Mouse (Mus musculus) megakaryocyte, embryonic 14.5 days (primary cell): ENCODE results near the gene Foxn3. TPM values are rescaled to one million over a fixed set of nuclear protein-coding genes. Genes with fewer than 3 reads are reported as not detected.

ENCODE experiments used
- H3K27me3 ChIP-seq: replicated peaks from 2 replicates; pipeline ENCODE3; 2012; ENCODE audit warnings: inconsistent platforms
- H3K36me3 ChIP-seq: replicated peaks from 2 replicates; pipeline ENCODE3; 2012; ENCODE audit warnings: low read length, inconsistent platforms, mixed read lengths
- H3K4me1 ChIP-seq: 2 replicates; pipeline ENCODE4 v1.6.1; 2012; ENCODE audit warnings: inconsistent platforms
- H3K4me3 ChIP-seq: replicated peaks from 2 replicates; pipeline ENCODE3; 2012; ENCODE audit warnings: moderate library complexity, mild to moderate bottlenecking, inconsistent platforms
- H3K9me3 ChIP-seq: 2 replicates; pipeline ENCODE4 v1.6.1; 2012; ENCODE audit warnings: inconsistent platforms
- FLI1 ChIP-seq: IDR thresholded peaks from 2 replicates; pipeline ENCODE4 v1.6.1; 2012; ENCODE audit warnings: low read length, inconsistent platforms, mixed read lengths
- GATA1 ChIP-seq: IDR thresholded peaks from 3 replicates; pipeline ENCODE4 v1.6.1; 2012; ENCODE audit warnings: mixed read lengths, low read length, inconsistent platforms, borderline replicate concordance
- polyA plus RNA-seq: library from polyadenylated mRNA; stranded (reverse); fragments of >175 nt; gene quantifications from 2 replicates; pipeline ENCODE4 v1.2.3, GENCODE M21; 2012; ENCODE audit warnings: low replicate concordance; ENCODE audit not compliant: insufficient read depth

Foxn3 gene
- polyA plus RNA-seq, 1 experiment = 20.5 TPM

DNA sequence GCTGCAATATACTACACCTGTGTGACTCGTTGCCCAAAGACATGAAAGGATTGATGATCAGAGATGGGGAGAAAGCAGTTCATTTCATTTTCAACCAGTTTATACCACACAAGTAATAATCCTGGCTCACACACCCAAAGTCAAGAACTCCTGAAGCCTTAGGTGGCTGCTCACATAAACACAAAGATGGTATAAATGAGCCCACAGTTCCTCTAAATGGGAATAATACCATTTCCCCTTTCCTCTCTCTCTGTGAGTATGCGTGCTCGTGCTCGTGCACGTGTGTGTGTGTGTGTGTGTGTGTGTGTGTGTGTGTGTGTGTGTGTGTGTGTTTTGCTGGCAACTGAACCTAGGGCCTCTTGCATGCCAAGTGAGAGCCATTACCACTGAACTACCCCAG, 51.7 kb downstream of the Foxn3 start:
- Histone ChIP-seq H3K27me3 (no peaks in the 10 kb centered on the region), H3K4me3 (no peak overlapping the region), H3K9me3 (peaks cover 10% of the 10 kb centered on the region), H3K4me1 (peaks cover 27% of the 10 kb centered on the region), H3K36me3 (peaks cover 15% of the 10 kb centered on the region)
- TF ChIP-seq GATA1 = no peak
- TF ChIP-seq FLI1 = no peak

DNA sequence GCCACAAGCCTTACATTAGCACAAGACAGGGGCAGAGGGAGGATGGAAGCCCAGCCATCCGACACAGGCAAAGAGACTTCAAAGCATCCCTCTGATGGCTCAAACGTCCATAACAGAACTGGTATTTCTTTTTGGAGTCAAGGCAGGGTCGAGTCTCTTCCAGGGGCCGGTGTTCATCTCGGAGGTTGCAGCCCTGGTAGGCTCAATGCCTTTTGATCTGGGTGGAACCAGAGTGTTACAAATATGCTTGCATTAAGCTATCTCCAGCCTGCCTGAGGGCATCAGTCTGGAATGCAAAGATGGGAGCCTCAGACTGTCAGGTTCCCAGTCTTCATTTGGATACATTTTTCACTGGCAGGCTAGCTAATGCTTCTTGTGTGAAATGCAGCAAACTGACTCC, 52.6 kb downstream of the Foxn3 start:
- H3K36me3 ChIP-seq = peaks cover 15% of the 10 kb centered on the region
- peaks cover 19% of the 10 kb centered on the region for H3K9me3 ChIP-seq
- H3K4me3 ChIP-seq = no peak overlapping the region
- peaks cover 18% of the 10 kb centered on the region for H3K4me1 ChIP-seq
- H3K27me3 ChIP-seq = no peaks in the 10 kb centered on the region
- no peak for TF ChIP-seq GATA1
- no peak for TF ChIP-seq FLI1

DNA sequence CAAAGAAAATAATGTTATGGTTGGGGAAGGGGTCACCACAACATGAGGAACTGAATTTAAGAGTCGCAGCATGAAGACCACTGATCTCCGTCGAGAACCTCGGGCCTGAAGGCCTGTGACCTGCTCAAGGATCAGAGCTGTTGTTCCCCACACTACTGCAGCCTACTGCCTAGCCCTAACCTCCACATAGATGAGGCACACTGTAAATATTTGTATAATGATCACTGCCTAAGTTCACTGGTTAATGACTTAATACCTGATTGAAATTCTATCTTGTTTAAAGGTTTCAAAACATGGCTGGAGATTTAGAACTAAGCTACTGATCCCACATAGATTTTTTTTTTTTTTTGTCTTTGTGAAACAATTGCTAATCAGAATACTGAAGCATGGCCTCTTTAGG, 61.2 kb downstream of the Foxn3 start:
- H3K27me3 ChIP-seq = no peaks in the 10 kb centered on the region
- H3K36me3 ChIP-seq = peaks cover 5% of the 10 kb centered on the region
- TF ChIP-seq GATA1 (no peak), FLI1 (no peak)
- H3K9me3 ChIP-seq = peaks cover 18% of the 10 kb centered on the region
- peaks cover 2% of the 10 kb centered on the region for H3K4me1 ChIP-seq
- H3K4me3 ChIP-seq = no peak overlapping the region

DNA sequence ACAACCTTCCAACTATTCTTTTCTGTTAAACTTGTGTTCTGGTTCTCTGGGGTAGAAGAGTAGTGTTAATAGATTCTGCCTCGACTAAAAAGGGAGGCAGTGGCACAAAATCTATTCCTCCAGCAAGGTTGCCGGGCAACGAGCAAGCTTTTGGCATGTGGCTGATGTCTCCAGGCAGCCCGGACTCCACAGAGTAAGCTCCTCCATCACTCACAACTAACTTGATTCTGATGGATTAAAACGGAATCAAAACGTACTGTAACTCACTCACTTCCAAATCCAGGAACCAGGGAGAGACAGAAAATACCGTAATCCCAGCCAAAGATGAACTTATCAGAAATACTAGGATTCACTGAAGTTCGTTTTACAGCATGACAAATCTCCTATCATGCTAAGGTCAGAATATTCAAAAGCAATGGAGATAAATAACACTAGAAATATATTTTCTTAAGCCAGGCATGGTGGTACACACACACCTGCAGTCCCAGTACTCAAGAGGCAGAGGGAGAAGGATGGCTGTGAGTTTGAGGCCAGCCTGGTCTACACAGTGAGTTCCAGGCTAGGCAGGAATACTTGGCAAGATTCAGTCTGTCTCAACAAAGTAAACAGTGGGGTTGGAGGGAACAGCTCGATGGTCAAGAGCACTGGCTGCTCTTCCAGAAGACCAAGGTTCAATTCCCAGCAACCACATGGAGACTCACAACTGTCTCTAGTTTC, 64.2 kb downstream of the Foxn3 start:
- Histone ChIP-seq H3K4me3 (no peak overlapping the region), H3K27me3 (no peaks in the 10 kb centered on the region), H3K4me1 (peaks cover 6% of the 10 kb centered on the region), H3K9me3 (peaks cover 1% of the 10 kb centered on the region; the same call in 1 of the 2 replicates), H3K36me3 (peaks cover 10% of the 10 kb centered on the region)
- TF ChIP-seq FLI1 = no peak
- TF ChIP-seq GATA1 = no peak

DNA sequence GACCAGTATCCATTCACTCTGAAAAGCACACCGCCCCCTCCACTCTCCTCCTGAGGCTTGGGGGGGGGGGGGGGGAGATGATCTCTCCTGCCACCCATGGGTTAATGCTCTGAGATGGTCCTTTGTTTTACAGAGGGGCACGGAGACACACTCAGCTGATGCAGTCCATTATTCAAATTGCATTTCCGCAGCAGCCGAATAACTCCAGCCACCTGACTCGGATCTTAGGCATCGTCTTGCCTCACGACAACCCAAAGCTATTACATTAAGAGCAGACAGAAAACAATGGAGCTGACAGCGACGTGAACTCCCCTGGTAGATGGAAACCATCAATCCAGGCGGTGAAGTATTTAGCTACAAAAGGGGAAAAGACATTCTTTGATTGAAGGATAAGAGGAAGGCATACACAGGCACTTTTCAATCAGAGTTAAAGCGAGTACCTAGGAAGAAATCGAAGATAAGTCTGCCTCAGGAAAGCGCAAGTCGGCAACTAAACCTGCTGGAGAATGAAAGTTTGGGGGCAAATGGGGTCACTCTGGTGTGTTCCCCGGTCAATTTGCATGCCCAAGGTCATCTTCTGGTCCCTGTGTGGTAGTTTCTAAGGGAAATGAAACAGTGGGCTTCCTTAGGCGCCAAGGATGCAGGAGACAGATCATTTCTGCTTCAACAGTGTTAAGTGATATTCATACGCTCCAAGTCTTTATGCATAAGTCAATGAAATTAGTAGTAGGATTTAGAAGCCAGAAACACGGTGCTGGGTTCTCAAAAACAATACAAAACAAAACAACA, 65.0 kb downstream of the Foxn3 start:
- TF ChIP-seq GATA1 (no peak), FLI1 (no peak)
- no peak overlapping the region for H3K4me3 ChIP-seq
- peaks cover 14% of the 10 kb centered on the region for H3K36me3 ChIP-seq
- H3K27me3 ChIP-seq = no peaks in the 10 kb centered on the region
- H3K9me3 ChIP-seq = peaks cover 5% of the 10 kb centered on the region; the same call in 1 of the 2 replicates
- H3K4me1 ChIP-seq = peaks cover 6% of the 10 kb centered on the region

DNA sequence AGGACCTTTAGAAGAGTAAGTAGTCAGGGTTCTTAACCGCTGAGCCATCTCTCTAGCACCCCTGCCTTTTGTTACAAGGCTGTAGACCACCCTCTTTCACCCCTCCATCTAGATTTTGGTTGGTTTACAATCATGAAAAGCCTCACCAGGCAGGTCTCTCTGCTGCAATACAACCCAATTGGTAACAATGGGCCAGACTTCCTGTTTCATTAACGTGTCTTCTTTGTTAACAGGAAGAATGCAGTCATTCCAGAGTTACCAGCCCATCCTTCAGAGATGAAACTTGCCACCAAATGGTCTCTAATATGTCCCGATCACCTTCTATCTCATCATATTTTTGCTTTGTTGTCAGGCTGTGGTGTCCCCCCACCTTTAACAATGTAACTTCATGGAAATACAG, 66.4 kb downstream of the Foxn3 start:
- TF ChIP-seq FLI1 (no peak), GATA1 (no peak)

DNA sequence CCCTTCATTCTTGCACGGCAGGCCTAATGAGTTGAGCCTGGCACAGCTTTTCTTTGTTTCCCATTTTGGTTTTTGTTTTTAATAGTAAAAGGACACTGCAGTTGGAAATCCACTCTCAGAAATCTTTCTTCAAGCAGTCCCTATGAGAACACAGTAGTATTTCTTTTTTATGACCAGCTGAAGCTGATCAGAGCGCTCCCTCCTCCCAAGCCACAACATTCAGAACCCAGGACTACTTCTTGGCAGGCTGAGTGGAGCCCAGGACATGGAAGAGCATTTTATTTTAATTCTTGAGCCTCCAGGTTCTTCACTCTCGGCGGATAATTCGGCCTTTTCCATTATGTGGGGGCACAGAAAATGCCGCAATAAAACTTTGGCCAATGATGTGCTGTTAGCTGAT, 73.2 kb downstream of the Foxn3 start:
- peaks cover 5% of the 10 kb centered on the region; the same call in 1 of the 2 replicates for H3K9me3 ChIP-seq
- no peak overlapping the region for H3K4me3 ChIP-seq
- H3K36me3 ChIP-seq = peaks cover 14% of the 10 kb centered on the region
- TF ChIP-seq GATA1 = no peak
- TF ChIP-seq FLI1 = no peak
- H3K4me1 ChIP-seq = peaks cover 6% of the 10 kb centered on the region; the same call in 1 of the 2 replicates
- no peaks in the 10 kb centered on the region for H3K27me3 ChIP-seq

More for the DNA sequence above, 66.4 kb downstream of the Foxn3 start:
- Histone ChIP-seq H3K4me1 (peaks cover 6% of the 10 kb centered on the region), H3K9me3 (peaks cover 5% of the 10 kb centered on the region; the same call in 1 of the 2 replicates), H3K4me3 (no peak overlapping the region), H3K27me3 (no peaks in the 10 kb centered on the region), H3K36me3 (peaks cover 14% of the 10 kb centered on the region)

DNA sequence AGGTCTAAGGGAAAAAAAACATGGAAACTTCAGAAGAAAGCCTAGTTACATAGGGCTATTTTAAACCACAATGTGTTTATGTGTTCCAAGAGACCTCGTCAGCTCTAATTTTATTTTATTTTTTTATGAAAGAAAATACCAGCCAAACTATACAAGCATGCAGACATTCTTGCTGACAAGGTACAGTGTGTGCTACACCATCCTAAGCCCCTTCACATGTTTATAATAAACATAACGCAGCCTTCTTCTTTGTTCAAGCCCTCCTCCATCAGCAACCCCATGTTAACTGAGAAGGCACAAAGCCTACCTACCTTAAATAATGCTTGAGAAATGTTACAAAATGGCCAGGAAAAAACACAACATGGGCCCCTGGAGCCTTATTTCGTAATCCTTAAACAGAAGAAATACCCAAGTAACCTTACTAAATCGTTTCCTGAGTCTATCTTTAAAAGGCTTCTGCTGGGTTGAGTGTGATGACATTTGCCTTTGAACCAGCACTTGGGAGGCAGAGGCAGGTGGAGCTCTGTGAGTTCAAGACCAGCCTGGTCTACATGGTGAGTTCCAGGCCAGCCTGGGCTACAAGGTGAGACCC, 74.3 kb downstream of the Foxn3 start:
- H3K4me3 ChIP-seq = no peak overlapping the region
- peaks cover 6% of the 10 kb centered on the region; the same call in 1 of the 2 replicates for H3K4me1 ChIP-seq
- TF ChIP-seq FLI1 (no peak), GATA1 (no peak)
- no peaks in the 10 kb centered on the region for H3K27me3 ChIP-seq
- peaks cover 4% of the 10 kb centered on the region; the same call in 1 of the 2 replicates for H3K9me3 ChIP-seq
- H3K36me3 ChIP-seq = peaks cover 11% of the 10 kb centered on the region

DNA sequence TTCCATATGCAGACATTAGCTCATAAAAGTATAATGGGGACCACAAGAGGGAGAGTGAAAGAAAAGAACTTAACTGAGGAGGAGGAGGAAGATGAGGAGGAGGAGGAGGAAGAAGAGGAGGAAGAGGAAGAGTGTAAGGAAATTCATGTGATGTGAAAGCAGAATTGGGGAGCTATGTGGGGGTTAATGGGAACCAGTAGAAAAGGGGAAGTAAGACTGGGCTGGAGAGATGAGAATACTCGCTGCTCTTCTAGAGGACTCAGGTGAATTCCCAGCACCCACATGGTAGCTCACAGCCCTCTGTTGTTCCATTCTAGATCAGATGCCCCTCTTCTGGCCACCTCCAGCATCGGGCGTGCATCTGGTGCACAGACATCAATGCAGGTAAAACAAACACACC, 83.0 kb downstream of the Foxn3 start:
- Histone ChIP-seq H3K4me3 (no peak overlapping the region), H3K9me3 (peaks cover 33% of the 10 kb centered on the region), H3K4me1 (no peaks in the 10 kb centered on the region), H3K36me3 (peaks cover 40% of the 10 kb centered on the region), H3K27me3 (no peaks in the 10 kb centered on the region)
- TF ChIP-seq GATA1 (no peak), FLI1 (no peak)
